Mouse (Mus musculus): ENCODE data around the gene Ubqln4. TPM values are rescaled to one million over a fixed set of nuclear protein-coding genes. Genes with fewer than 3 reads are reported as not detected.

Ubqln4 gene
- total and polyA plus RNA-seq, 3 experiments, result 43.6 to 171 (median 83.0) TPM

- Histone ChIP-seq H3K4me3 (ENCODE audit: control insufficient read depth in 1 of 2, insufficient read depth in 1 of 2, low read depth in 2 of 2, low read length in 2 of 2) (no peak overlapping the region), H3K9me3 (replicated peaks; ENCODE audit: insufficient read depth, low read length) (no peaks in the 10 kb centered on the region), H3K36me3 (ENCODE audit: control insufficient read depth in 1 of 2, insufficient read depth in 2 of 2, low read length in 2 of 2) (no peaks in the 10 kb centered on the region), H3K79me2 (ENCODE audit: control insufficient read depth, insufficient read depth, low read length, poor library complexity) (no peaks in the 10 kb centered on the region), H3K27me3 (ENCODE audit: control insufficient read depth in 1 of 2, insufficient read depth in 2 of 2, low read length in 2 of 2) (no peaks in the 10 kb centered on the region), H3K4me1 (ENCODE audit: control insufficient read depth in 1 of 2, insufficient read depth in 2 of 2, low read length in 2 of 2) (peaks cover 0 to 3% of the 10 kb centered on the region in 2 experiments; a peak in 1 of 4 replicates), H3K9ac (ENCODE audit: control insufficient read depth, low read depth, low read length, poor library complexity, severe bottlenecking) (no peak overlapping the region), H3K27ac (ENCODE audit: control insufficient read depth, low read depth, low read length) (no peak overlapping the region)
- DNase-seq (ENCODE audit: low read depth, low spot score), result peak; percentile 88
- TF ChIP-seq TCF12 (IDR thresholded peaks at IDR 0.05; ENCODE audit: low read depth, low read length) (0 out of 2 replicates have a peak, but pooled peaks have one; percentile 10), CHD1 (IDR thresholded peaks at IDR 0.05; ENCODE audit: low read depth, low read length) (no peak), GABPA (IDR thresholded peaks at IDR 0.05; ENCODE audit: low read depth, low read length) (no peak), RCOR1 (IDR thresholded peaks at IDR 0.05; ENCODE audit: low read depth, low read length) (no peak), E2F4 (IDR thresholded peaks at IDR 0.05; ENCODE audit: borderline replicate concordance, low read depth, low read length) (no peak), CHD2 (IDR thresholded peaks at IDR 0.05; ENCODE audit: low read length) (no peak), EP300 (IDR thresholded peaks at IDR 0.05; ENCODE audit: low read depth in 1 of 2, low read length in 2 of 2) (no peak), UBTF (IDR thresholded peaks at IDR 0.05; ENCODE audit: borderline replicate concordance, insufficient read depth, low read depth, low read length) (no peak), MYC (IDR thresholded peaks at IDR 0.05; ENCODE audit: low read depth, low read length) (peak; percentile 48; the same call in 1 of the 2 replicates), KAT2A (conservative IDR thresholded peaks at IDR 0.05; ENCODE audit: low read depth, low read length) (no peak), ZNF384 (IDR thresholded peaks at IDR 0.05; ENCODE audit: low read depth, low read length) (no peak), POLR2AphosphoS5 (IDR thresholded peaks at IDR 0.05; ENCODE audit: borderline replicate concordance, low read depth, low read length) (no peak), MYB (IDR thresholded peaks at IDR 0.05; ENCODE audit: low read depth, low read length) (no peak), TAL1 (IDR thresholded peaks at IDR 0.05; ENCODE audit: low read length) (no peak), ZKSCAN1 (IDR thresholded peaks at IDR 0.05; ENCODE audit: low read depth, low read length) (no peak), HCFC1 (IDR thresholded peaks at IDR 0.05; ENCODE audit: low read depth, low read length) (0 out of 2 replicates have a peak, but pooled peaks have one; percentile 23), POLR2AphosphoS2 (IDR thresholded peaks at IDR 0.05; ENCODE audit: low read length) (no peak), MAX (IDR thresholded peaks at IDR 0.05; ENCODE audit: low read length) (no peak), CTCF (IDR thresholded peaks at IDR 0.05 in 2 of 3, conservative IDR thresholded peaks at IDR 0.05 in 1 of 3; ENCODE audit: control insufficient read depth in 1 of 3, insufficient read depth in 1 of 3, low read depth in 2 of 3, low read length in 3 of 3, poor library complexity in 1 of 3, severe bottlenecking in 1 of 3) (peak in 2 of 3 experiments; percentile 98 to 100; a peak in 5 of 6 replicates), ETS1 (IDR thresholded peaks at IDR 0.05; ENCODE audit: low read depth, low read length) (no peak), NELFE (IDR thresholded peaks at IDR 0.05; ENCODE audit: low read depth, low read length) (no peak), RAD21 (IDR thresholded peaks at IDR 0.05; ENCODE audit: low read depth, low read length) (peak; percentile 100), USF2 (IDR thresholded peaks at IDR 0.05; ENCODE audit: borderline replicate concordance in 1 of 2, insufficient read depth in 1 of 2, low read depth in 1 of 2, low read length in 2 of 2) (no peak), ELF1 (IDR thresholded peaks at IDR 0.05; ENCODE audit: low read depth, low read length) (peak; percentile 39; the same call in 1 of the 2 replicates), SMC3 (IDR thresholded peaks at IDR 0.05; ENCODE audit: low read depth, low read length) (peak; percentile 100), GATA1 (IDR thresholded peaks at IDR 0.05; ENCODE audit: low read depth, low read length) (no peak), MEF2A (IDR thresholded peaks at IDR 0.05; ENCODE audit: extremely low read depth, insufficient replicate concordance, low read depth, low read length, poor library complexity, severe bottlenecking) (no peak), TBP (IDR thresholded peaks at IDR 0.05; ENCODE audit: low read depth, low read length) (no peak), MAZ (IDR thresholded peaks at IDR 0.05; ENCODE audit: low read depth, low read length) (no peak), MAFK (IDR thresholded peaks at IDR 0.05; ENCODE audit: borderline replicate concordance, low read depth, low read length) (no peak), POLR2A (IDR thresholded peaks at IDR 0.05; ENCODE audit: control insufficient read depth in 1 of 2, insufficient read depth in 1 of 2, low read depth in 1 of 2, low read length in 2 of 2, poor library complexity in 1 of 2) (no peak), MXI1 (IDR thresholded peaks at IDR 0.05; ENCODE audit: low read depth, low read length) (peak; percentile 34; the same call in 1 of the 2 replicates), ZC3H11A (IDR thresholded peaks at IDR 0.05; ENCODE audit: low read depth, low read length) (peak; percentile 100), NRF1 (IDR thresholded peaks at IDR 0.05; ENCODE audit: insufficient read depth, low read depth, low read length, poor library complexity, severe bottlenecking) (no peak), JUND (IDR thresholded peaks at IDR 0.05; ENCODE audit: low read depth, low read length) (no peak), ZMIZ1 (IDR thresholded peaks at IDR 0.05; ENCODE audit: low read depth, low read length) (no peak), SIN3A (IDR thresholded peaks at IDR 0.05; ENCODE audit: low read length) (no peak; the same call in none of the 2 replicates)
These were observed 31.7 kb upstream of the Ubqln4 start for GRCm38 (mm10) chr3:88521803-88522331.

All from MEL (cell line).